Comparison of ENCODE assay signal across 20 mouse cellular contexts in genomic region chr6:97209201-97209600, GRCm38 (mm10). TPM values are rescaled to one million over a fixed set of nuclear protein-coding genes. Genes with fewer than 3 reads are reported as not detected.
A peak's percentile ranks its signal among the peaks of the same experiment; 100 is the strongest.
DNase-seq lines count a peak whose midpoint lies in the region; ATAC-seq and TF ChIP-seq lines count a peak whose summit lies in the region.
"Had no signal": no experiment of that assay in that cellular context is flagged by ENCODE, and none has a peak within 500 bp of the region (broad histone marks: within the 10 kb centered on the region; RNA-seq: fewer than 3 reads in every experiment).

No protein-coding gene starts in this region.

- no peak overlapping the region for H3K4me3 ChIP-seq in lung, postnatal 0 days (ENCODE audit: low read depth, low read length)
- H3K4me3 ChIP-seq in brown adipose tissue, adult 24 weeks (ENCODE audit: insufficient read depth, low read depth, low read length), result no peak overlapping the region
- H3K4me3 ChIP-seq: heart, embryonic 12.5 days; neural tube, embryonic 15.5 days had no signal

- WGBS in lung, postnatal 0 days, result 42% methylated on average over 3 of the region's 3 CpGs

- no peak for TF ChIP-seq EP300 in lung, postnatal 0 days (IDR thresholded peaks at IDR 0.05)

- H3K9me3 ChIP-seq in lung, postnatal 0 days (ENCODE audit: low read length), result no peaks in the 10 kb centered on the region
- H3K9me3 ChIP-seq: heart, embryonic 12.5 days; neural tube, embryonic 15.5 days had no signal

- H3K27ac ChIP-seq in lung, postnatal 0 days (ENCODE audit: low read length), result no peak overlapping the region
- H3K27ac ChIP-seq in brown adipose tissue, adult 24 weeks (replicated peaks; ENCODE audit: low read depth, low read length), result 0 out of 2 replicates have a peak overlapping the region, but pooled peaks have one; percentile 53
- H3K27ac ChIP-seq: neural tube, embryonic 15.5 days had no signal

- peak; percentile 82 for DNase-seq in heart, adult 11 months
- DNase-seq in heart, postnatal 10 days, result no peak
- DNase-seq in lung, postnatal 0 days (ENCODE audit: low spot score), result no peak
- DNase-seq in lung, postnatal 25 days (ENCODE audit: low spot score), result no peak
- DNase-seq in left cerebral cortex, postnatal 25 days (ENCODE audit: low spot score in 2 of 2), result no peak
- DNase-seq in yolk sac, embryonic 10.5 days (ENCODE audit: low spot score), result no peak
- DNase-seq in left cerebral cortex, adult 11 months (ENCODE audit: low spot score), result no peak
- DNase-seq: adrenal gland, postnatal 25 days; cerebellum, postnatal 10 days; forebrain, postnatal 0 days; gastrocnemius, postnatal 10 days; kidney, postnatal 10 days; lung, postnatal 14 days had no signal

- H3K4me1 ChIP-seq in lung, postnatal 0 days (ENCODE audit: insufficient read depth, low read depth, low read length), result peaks cover 10% of the 10 kb centered on the region
- peaks cover 15% of the 10 kb centered on the region for H3K4me1 ChIP-seq in brown adipose tissue, adult 24 weeks (ENCODE audit: control insufficient read depth, insufficient read depth, insufficient read length, low read length)

- H3K27me3 ChIP-seq in lung, postnatal 0 days (replicated peaks; ENCODE audit: insufficient read depth, low read length), result no peaks in the 10 kb centered on the region
- H3K27me3 ChIP-seq: heart, embryonic 12.5 days; neural tube, embryonic 15.5 days had no signal

- intact Hi-C loops in heart, postnatal 10 days (cut with DNase I), result no loop called here
- intact Hi-C loops in left cerebral cortex, postnatal 25 days (cut with DNase I), result no loop called here

- no peak overlapping the region for H3K4me2 ChIP-seq in lung, postnatal 0 days (replicated peaks; ENCODE audit: low read depth, low read length)
- H3K4me2 ChIP-seq: heart, embryonic 12.5 days; neural tube, embryonic 15.5 days had no signal

- ATAC-seq in lung, postnatal 0 days, result no peak
- ATAC-seq: forebrain, postnatal 0 days had no signal

- peak; percentile 13; the same call in 1 of the 2 replicates for TF ChIP-seq CTCF in lung, postnatal 0 days (IDR thresholded peaks at IDR 0.05)

- no peaks in the 10 kb centered on the region for H3K36me3 ChIP-seq in lung, postnatal 0 days (ENCODE audit: insufficient read depth, low read length)
- H3K36me3 ChIP-seq: heart, embryonic 12.5 days; neural tube, embryonic 15.5 days had no signal

- no peak overlapping the region for H3K9ac ChIP-seq in lung, postnatal 0 days (replicated peaks; ENCODE audit: low read depth)
- H3K9ac ChIP-seq: forebrain, postnatal 0 days; neural tube, embryonic 15.5 days had no signal

RNA-seq across cellular contexts. Expression of gene Arl6ip5, which starts 1.3 kb away (rescaled TPM):
- 100 to 1,000 TPM in 1 of 2 experiments, 10 to 100 TPM in 1; 98.4 to 107 TPM for total RNA-seq in heart, postnatal 10 days (2021)
- 90.3 and 91.9 TPM in 2 replicates for polyA plus RNA-seq in lung, postnatal 0 days (2015; fragmentation: Nextera tagmentation; extraction: Ambion mirVana)
- 45.7 and 56.8 TPM in 2 replicates for polyA plus RNA-seq in brown adipose tissue, adult 24 weeks (2012; ENCODE audit: insufficient read depth, insufficient read length, missing spikeins)
- 100 to 1,000 TPM; 199 to 212 TPM for total RNA-seq in left cerebral cortex, postnatal 25 days (2021)

RNA-seq across cellular contexts. Expression of gene Uba3, which starts 3.8 kb away (rescaled TPM):
- 10 to 100 TPM; 74.8 to 75.1 TPM for total RNA-seq in heart, postnatal 10 days (2021)
- polyA plus RNA-seq in lung, postnatal 0 days (2015; fragmentation: Nextera tagmentation; extraction: Ambion mirVana), result 35.8 and 43.2 TPM in 2 replicates
- polyA plus RNA-seq in brown adipose tissue, adult 24 weeks (2012; ENCODE audit: insufficient read depth, insufficient read length, missing spikeins), result 79.5 and 89.8 TPM in 2 replicates
- total RNA-seq in left cerebral cortex, postnatal 25 days (2021), result 10 to 100 TPM; 68.6 to 75.2 TPM

RNA-seq across cellular contexts. Expression of gene Tmf1, which starts 30.3 kb away (rescaled TPM):
- 10 to 100 TPM; 34.3 to 36.3 TPM for total RNA-seq in heart, postnatal 10 days (2021)
- 51.0 and 53.9 TPM in 2 replicates for polyA plus RNA-seq in lung, postnatal 0 days (2015; fragmentation: Nextera tagmentation; extraction: Ambion mirVana)
- 16.7 and 30.3 TPM in 2 replicates for polyA plus RNA-seq in brown adipose tissue, adult 24 weeks (2012; ENCODE audit: insufficient read depth, insufficient read length, missing spikeins)
- total RNA-seq in left cerebral cortex, postnatal 25 days (2021), result 10 to 100 TPM; 50.0 to 54.9 TPM

RNA-seq across cellular contexts. Expression of gene Lmod3, which starts 43.4 kb away (rescaled TPM):
- total RNA-seq in heart, postnatal 10 days (2021), result 10 to 100 TPM; 45.8 to 66.3 TPM
- polyA plus RNA-seq in lung, postnatal 0 days (2015; fragmentation: Nextera tagmentation; extraction: Ambion mirVana), result 0.24 and 0.31 TPM in 2 replicates
- polyA plus RNA-seq in brown adipose tissue, adult 24 weeks (2012; ENCODE audit: insufficient read depth, insufficient read length, missing spikeins), result 1.9 and 4.4 TPM in 2 replicates
- total RNA-seq in left cerebral cortex, postnatal 25 days (2021), result not detected
- total RNA-seq: adrenal gland, postnatal 25 days; hematopoietic stem cell, adult 5-6 weeks; monocyte, adult 5-6 weeks had no signal
- polyA plus RNA-seq: small intestine, adult 2 months; stomach, embryonic 14.5 days had no signal
